Mouse (Mus musculus): Measurements from ENCODE around the gene Npdc1. TPM values are rescaled to one million over a fixed set of nuclear protein-coding genes. Genes with fewer than 3 reads are reported as not detected.

Npdc1 gene
- total and polyA plus RNA-seq, 3 experiments = 0.49 to 5.5 TPM; not detected in 1

GRCm38 (mm10) chr2:25400291-25400690, 1.1 kb downstream of the Npdc1 start:
- Histone ChIP-seq H3K36me3 (replicated peaks in 1 of 2; ENCODE audit: control insufficient read depth in 1 of 2, insufficient read depth in 1 of 2, low read length in 1 of 2) (no peaks in the 10 kb centered on the region), H3K27ac (ENCODE audit: insufficient read depth, low read depth) (no peak overlapping the region), H3K9me3 (replicated peaks; ENCODE audit: low read length) (no peaks in the 10 kb centered on the region), H3K4me2 (ENCODE audit: insufficient read depth, low read depth, poor library complexity, severe bottlenecking) (no peak overlapping the region), H3K79me2 (replicated peaks; ENCODE audit: control insufficient read depth, extremely low read depth, insufficient read depth, poor library complexity, severe bottlenecking) (no peaks in the 10 kb centered on the region), H3K4me3 (replicated peaks in 1 of 3; ENCODE audit: low read depth in 2 of 3, low read length in 2 of 3, poor library complexity in 1 of 3) (no peak overlapping the region), H3K9ac (ENCODE audit: insufficient read depth, low read depth) (no peak overlapping the region), H3K4me1 (ENCODE audit: control insufficient read depth in 1 of 2, insufficient read depth in 2 of 2) (no peaks in the 10 kb centered on the region), H3K27me3 (replicated peaks) (peaks cover 94% of the 10 kb centered on the region)
- dilution Hi-C loops (cut with MboI; ENCODE audit: extremely low pct_ligation_motif_present, extremely low pct_unique_long_range_greater_than_20kb, low sequenced_read_pairs) (no loop called here), in situ Hi-C loops (cut with MboI; ENCODE audit: low pct_ligation_motif_present, low pct_unique_long_range_greater_than_20kb, low sequenced_read_pairs) (loop anchor here (5.0 kb wide), 1 partner anchor 33 kb away; the partner anchor contains the start of gene Uap1l1)
- no peak for TF ChIP-seq SIN3A (IDR thresholded peaks at IDR 0.05; ENCODE audit: low read length)
- no peak for TF ChIP-seq EP300 (IDR thresholded peaks at IDR 0.05; ENCODE audit: low read length)
- TF ChIP-seq NRF1 (IDR thresholded peaks at IDR 0.05; ENCODE audit: low read depth, low read length) = no peak
- no peak for TF ChIP-seq SMC3 (IDR thresholded peaks at IDR 0.05; ENCODE audit: low read depth, low read length)
- TF ChIP-seq ZC3H11A (IDR thresholded peaks at IDR 0.05; ENCODE audit: low read depth, low read length) = no peak
- DNase-seq (ENCODE audit: extremely low read depth) = no peak

- Histone ChIP-seq H3K27ac (ENCODE audit: insufficient read depth, low read depth) (no peak overlapping the region), H3K27me3 (replicated peaks) (peaks cover 94% of the 10 kb centered on the region), H3K79me2 (replicated peaks; ENCODE audit: control insufficient read depth, extremely low read depth, insufficient read depth, poor library complexity, severe bottlenecking) (no peaks in the 10 kb centered on the region), H3K4me2 (ENCODE audit: insufficient read depth, low read depth, poor library complexity, severe bottlenecking) (no peak overlapping the region), H3K9me3 (replicated peaks; ENCODE audit: low read length) (no peaks in the 10 kb centered on the region), H3K9ac (ENCODE audit: insufficient read depth, low read depth) (no peak overlapping the region), H3K36me3 (replicated peaks in 1 of 2; ENCODE audit: control insufficient read depth in 1 of 2, insufficient read depth in 1 of 2, low read length in 1 of 2) (no peaks in the 10 kb centered on the region), H3K4me3 (replicated peaks in 1 of 3; ENCODE audit: low read depth in 2 of 3, low read length in 2 of 3, poor library complexity in 1 of 3) (no peak overlapping the region), H3K4me1 (ENCODE audit: control insufficient read depth in 1 of 2, insufficient read depth in 2 of 2) (no peaks in the 10 kb centered on the region)
- DNase-seq (ENCODE audit: extremely low read depth) = no peak
- in situ Hi-C loops (cut with MboI; ENCODE audit: low pct_ligation_motif_present, low pct_unique_long_range_greater_than_20kb, low sequenced_read_pairs) = loop anchor here (5.0 kb wide), 1 partner anchor 33 kb away; the partner anchor contains the start of gene Uap1l1
- dilution Hi-C loops (cut with MboI; ENCODE audit: extremely low pct_ligation_motif_present, extremely low pct_unique_long_range_greater_than_20kb, low sequenced_read_pairs) = no loop called here
- TF ChIP-seq MXI1 (IDR thresholded peaks at IDR 0.05; ENCODE audit: low read depth, low read length) (no peak), HCFC1 (IDR thresholded peaks at IDR 0.05; ENCODE audit: low read depth, low read length) (no peak), CHD1 (IDR thresholded peaks at IDR 0.05; ENCODE audit: low read depth, low read length) (no peak), USF1 (IDR thresholded peaks at IDR 0.05; ENCODE audit: low read depth, low read length) (no peak), RAD21 (IDR thresholded peaks at IDR 0.05; ENCODE audit: low read depth, low read length) (peak; percentile 62), MAX (IDR thresholded peaks at IDR 0.05; ENCODE audit: low read length) (no peak), JUND (conservative IDR thresholded peaks at IDR 0.05; ENCODE audit: low read depth, low read length) (no peak), UBTF (IDR thresholded peaks at IDR 0.05; ENCODE audit: low read depth, low read length) (no peak), PAX5 (IDR thresholded peaks at IDR 0.05; ENCODE audit: low read length) (no peak), SIN3A (IDR thresholded peaks at IDR 0.05; ENCODE audit: low read length) (no peak), POLR2A (IDR thresholded peaks at IDR 0.05; ENCODE audit: low read depth, low read length) (no peak), SMC3 (IDR thresholded peaks at IDR 0.05; ENCODE audit: low read depth, low read length) (peak; percentile 48), USF2 (conservative IDR thresholded peaks at IDR 0.05; ENCODE audit: low read depth, low read length) (no peak), CTCF (conservative IDR thresholded peaks at IDR 0.05 in 1 of 2, IDR thresholded peaks at IDR 0.05 in 1 of 2; ENCODE audit: low read depth in 2 of 2, low read length in 2 of 2) (peak in 1 of 2 experiments; percentile 79; a peak in 3 of 4 replicates), NRF1 (IDR thresholded peaks at IDR 0.05; ENCODE audit: low read depth, low read length) (no peak), NELFE (IDR thresholded peaks at IDR 0.05; ENCODE audit: low read depth, low read length) (peak; percentile 30; the same call in 1 of the 2 replicates), ZNF384 (IDR thresholded peaks at IDR 0.05; ENCODE audit: low read depth, low read length) (no peak), IRF4 (IDR thresholded peaks at IDR 0.05; ENCODE audit: low read depth, low read length) (no peak), BHLHE40 (IDR thresholded peaks at IDR 0.05; ENCODE audit: low read depth, low read length) (no peak)
Measured at GRCm38 (mm10) chr2:25400764-25401163, 1.6 kb downstream of the Npdc1 start.
